Mouse (Mus musculus): ENCODE measurements around the gene Rprd1b.

Gene Rprd1b

DNA sequence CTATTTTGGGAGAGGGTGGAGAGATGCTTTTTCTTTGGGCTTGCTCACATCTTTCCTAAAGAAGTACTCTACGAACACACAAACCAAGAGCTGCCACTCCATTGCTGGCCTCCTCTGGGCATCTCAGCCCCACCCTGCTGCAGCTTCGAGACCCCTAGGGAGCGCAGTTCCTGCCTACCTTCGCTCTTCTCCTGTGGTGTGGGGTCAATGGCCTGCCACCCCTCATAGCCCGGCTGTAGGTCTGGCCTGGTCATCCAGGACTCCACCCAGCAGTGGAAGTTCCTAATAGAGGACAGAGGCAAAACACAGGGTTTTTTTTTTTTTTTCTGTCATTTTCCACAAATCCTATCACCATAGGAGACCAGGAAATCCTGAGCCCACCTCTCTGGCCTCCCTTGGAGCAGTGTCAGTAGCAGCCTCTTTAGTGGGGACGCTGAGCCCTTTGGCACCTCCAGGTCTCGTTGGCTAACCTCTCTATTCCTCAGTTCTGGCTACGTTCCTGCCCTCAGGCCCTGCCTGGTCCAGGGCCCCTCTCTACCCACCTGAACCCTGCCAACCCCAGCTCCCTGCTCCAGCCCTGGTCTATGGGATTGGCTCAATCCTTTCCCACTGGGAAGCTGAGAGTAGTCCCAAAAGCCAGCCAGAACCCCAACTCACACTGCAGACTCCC lies 100.3 kb downstream of the Rprd1b start:
- no peak for DNase-seq

- no peak for DNase-seq
Measured at GRCm38 (mm10) chr2:158129291-158130002, 101.2 kb downstream of the Rprd1b start.

- peak; percentile 78 to 83 for DNase-seq
Measured at GRCm38 (mm10) chr2:158130391-158130986, 102.2 kb downstream of the Rprd1b start.

DNA sequence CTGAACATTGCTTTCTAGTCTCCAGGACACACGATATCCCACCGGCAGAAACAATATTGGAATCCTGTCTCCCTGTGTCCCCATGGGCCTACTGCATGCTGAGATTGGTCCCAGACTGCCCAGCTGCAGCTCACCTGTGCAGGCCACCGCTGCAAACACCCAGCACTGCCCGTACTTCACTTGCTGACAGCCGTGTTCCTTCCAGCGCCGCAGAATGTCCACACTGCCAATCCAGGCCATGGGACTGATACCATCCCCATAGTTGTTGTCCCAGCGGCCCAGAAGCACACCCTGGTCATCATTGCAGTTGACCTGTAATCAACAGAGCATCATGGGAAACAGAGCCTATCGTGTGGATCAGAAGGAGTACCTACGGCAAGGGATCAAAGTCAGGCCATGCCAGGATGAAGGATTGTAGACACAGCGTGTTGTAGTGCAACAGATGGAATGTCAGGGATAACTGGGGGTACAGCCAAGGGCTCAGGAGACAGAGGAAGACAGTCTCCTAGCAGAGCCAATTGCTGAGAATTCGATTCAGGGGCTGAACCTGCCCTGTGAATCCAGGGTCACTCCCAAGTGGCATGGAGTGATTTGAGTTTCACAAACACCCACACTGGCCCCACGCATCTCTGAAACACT lies 103.0 kb downstream of the Rprd1b start:
- DNase-seq, result no peak

DNA sequence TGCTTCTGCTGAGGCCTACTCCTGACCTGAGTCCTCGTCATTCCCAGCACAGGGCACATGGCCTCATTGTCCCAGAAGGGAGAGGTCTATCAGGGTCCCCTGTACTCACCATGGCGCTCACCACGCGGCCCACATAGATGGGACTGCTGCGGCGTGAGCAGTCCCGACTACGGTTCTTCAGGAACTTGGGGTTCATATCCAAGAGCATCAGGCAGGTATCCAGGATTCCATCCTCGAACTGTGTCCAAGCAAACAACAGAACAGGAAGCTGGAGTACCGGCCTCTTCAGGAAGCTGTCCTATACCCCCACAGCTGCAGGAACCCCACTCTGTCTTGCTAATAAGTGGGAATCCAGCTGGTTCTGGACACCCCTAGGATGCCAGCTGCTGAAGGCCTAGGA lies 104.0 kb downstream of the Rprd1b start:
- DNase-seq, result no peak

GRCm38 (mm10) chr2:158133050-158133449 lies 104.8 kb downstream of the Rprd1b start:
- DNase-seq, result peak; percentile 57 to 64

DNA sequence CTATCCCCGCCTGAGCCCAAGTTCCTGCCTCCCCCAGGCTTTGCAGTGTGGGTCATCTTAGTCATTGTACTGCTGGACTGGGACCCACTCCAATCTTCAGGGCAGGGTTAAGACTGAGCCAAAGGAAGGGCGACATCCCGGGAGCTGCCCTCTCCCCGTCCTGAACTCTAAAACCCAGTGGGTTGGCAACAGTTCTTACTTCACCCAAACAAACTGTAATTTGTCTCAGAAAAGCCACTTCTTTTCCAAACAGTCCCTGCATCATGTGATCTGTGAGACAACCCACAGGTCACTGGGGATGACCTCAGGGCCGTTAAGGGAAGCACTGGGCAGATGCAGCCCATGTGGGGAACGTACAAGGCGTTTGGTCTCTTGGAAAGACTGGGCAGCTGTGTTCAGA lies 107.9 kb downstream of the Rprd1b start:
- DNase-seq, result peak; percentile 78 to 83

GRCm38 (mm10) chr2:158137771-158138170 lies 109.5 kb downstream of the Rprd1b start:
- no peak for DNase-seq

DNA sequence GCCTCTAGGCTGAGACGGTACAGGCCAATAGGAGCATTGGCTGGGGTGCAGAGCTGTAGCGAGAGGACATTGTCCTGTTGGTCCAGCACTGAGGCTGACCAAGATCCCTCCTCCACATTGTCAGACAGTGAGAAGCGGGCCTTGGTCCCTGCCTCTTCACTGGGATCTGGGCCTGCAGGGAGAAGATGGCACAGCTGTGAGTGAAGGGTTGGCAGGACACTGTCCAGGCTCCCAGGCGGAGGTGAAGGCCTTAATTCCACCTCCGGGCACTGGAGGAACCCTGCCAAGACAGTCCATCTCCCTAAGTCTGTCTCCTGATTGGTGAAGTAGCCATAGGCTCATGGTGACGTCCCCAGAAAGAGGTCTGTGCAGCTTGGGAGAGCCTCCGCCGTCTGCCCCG lies 110.5 kb downstream of the Rprd1b start:
- DNase-seq, result no peak

- DNase-seq, result peak; percentile 89 to 92
Measured at GRCm38 (mm10) chr2:158139628-158140027, 111.3 kb downstream of the Rprd1b start.

DNA sequence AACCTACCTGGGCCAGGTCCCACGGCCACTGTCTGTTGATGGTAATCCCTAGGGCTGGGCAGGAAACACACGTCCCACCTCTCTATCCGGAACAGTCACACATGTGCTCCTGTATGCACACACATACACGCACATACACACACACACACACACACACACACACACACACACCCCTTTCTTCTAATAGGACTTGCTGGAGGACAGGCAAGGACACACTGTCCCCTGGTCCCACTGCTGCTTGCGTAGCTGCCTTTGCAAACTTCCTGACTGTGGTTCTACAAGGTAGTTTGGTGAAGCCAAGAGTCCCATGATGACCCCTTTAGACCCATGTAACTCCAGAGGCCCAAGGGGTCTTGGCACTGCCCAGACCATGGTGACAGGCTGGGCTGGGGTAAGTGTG lies 112.4 kb downstream of the Rprd1b start:
- DNase-seq, result peak in 1 of 2 experiments; percentile 41

DNA sequence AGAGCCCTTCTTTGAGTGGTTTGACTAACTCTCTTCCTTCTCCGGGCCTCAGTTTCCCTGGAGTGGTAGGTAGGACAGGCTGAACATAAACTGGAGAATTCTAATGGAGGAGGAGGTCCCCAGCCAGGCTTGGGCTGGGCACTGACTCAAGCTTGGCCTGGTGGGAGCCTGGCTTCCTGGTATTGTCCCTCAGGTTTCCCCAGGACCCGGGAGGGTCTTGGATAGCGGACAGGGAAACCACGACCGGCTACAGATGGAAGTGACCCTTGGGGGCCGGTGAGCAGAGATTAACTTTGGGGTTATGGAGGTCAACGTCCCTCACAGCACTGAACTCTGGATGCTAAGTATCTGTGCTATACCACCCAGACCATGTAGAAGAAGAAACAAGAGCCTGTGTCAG lies 113.0 kb downstream of the Rprd1b start:
- peak in 1 of 2 experiments; percentile 42 for DNase-seq

DNA sequence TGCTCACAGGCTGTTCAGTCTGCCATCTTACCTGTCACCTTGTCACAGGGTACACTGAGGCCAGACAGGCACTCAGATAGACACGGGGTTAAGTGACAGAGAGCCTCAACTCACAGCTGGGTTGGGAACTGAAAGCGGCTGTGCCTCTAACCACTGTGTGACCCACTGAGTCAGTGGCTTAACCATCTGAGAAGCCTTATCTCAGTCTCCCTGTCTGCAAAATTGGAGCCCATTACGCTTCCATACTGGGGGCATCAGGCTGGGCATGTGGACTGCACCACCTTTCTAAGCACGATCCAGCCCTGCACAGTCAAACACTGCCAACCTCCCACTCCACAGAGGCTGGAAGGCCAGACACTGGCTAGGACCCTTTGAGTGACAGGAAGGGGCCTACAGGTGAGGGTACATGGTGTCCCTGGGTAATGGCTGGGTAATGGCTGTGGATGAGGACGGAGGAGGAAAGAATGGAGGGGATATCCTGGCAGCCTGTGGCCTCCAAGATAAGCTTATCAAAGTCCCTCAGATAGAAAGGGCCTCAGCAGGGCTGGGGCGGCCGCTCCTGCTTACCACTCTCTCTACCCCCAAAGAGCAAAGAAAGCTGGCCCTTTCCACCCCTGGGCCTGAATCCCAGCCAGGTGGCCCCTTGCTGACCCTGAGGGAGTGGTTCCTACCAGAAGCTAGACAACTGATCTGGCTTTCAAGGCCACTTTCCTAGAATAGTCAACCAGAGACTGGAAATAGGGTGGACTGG lies 113.6 kb downstream of the Rprd1b start:
- DNase-seq, result peak; percentile 60 to 62

GRCm38 (mm10) chr2:158142981-158143380 lies 114.7 kb downstream of the Rprd1b start:
- DNase-seq, result no peak

DNA sequence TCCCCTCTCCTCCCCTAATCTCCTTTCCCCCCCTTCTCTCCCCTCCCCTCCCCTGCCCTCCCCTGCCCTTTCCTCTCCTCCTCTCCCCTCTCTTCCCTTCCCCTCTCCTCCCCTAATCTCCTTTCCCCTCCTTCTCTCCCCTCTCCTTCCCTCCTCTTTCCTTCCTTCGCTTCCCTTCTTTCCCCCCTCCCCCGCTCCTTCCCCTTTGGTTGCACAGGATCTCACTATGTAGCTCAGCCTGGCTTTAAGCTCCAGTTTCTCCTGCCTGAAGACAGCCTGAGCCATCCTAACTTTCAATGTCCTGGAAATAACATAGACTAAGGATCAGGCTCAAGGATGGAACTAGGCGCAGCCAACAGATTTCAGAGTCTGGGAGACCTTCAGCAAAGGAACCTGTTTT lies 115.5 kb downstream of the Rprd1b start:
- no peak for DNase-seq

GRCm38 (mm10) chr2:158144263-158144662 lies 116.0 kb downstream of the Rprd1b start:
- DNase-seq, result no peak

- DNase-seq, result no peak
Measured at GRCm38 (mm10) chr2:158144750-158145527, 116.6 kb downstream of the Rprd1b start.

DNA sequence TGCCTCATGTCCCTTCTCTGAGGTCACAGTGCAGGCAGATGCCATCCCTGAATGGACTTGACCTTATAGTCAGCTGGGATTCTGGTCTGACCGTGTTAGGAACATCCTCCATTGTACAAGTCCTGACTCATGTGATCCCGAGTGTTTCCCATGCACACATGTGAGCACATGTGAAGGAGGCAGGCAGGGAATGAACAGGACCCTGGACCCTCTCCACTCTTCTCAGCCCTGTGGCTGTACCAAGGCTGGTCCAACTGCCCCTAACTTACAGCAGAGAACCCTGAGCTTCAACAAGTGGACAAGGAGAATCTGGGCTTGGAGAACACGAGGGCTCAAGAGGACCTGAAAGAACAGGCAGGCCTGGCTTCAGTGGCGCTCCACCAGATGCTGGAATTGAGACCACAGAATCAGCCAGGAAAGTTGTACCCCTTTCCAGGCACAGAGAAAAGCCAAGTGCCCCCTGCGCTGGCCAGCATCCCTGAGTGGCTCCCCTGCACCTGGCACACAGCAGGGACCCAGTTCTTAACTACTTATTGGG lies 117.3 kb downstream of the Rprd1b start:
- peak; percentile 31 to 39 for DNase-seq

DNA sequence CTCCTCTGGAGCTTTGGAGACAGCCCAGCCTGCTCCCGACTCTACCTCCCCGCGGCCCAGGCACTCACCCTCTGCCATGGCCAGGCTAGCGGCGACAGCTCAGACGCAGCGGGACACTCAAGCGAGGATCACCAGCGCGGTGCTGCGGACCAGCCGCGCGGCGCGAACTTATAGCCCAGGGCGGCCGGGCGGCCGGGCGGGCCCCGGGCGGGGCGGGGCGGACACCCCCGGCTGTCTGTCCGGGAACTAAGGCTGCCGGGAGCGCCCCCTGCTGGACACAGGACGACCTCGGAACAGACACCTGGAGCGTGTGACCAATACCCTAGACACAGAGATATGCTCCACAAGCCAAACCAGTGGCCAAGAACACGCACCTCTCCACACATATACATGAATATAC lies 117.9 kb downstream of the Rprd1b start, which contains the start of gene Tgm2:
Tgm2 (minus strand) TSS at position 214 of the 400 bp plus-strand sequence.
- peak; percentile 91 to 95 for DNase-seq

- DNase-seq, result no peak
Measured at GRCm38 (mm10) chr2:158146971-158147370, 118.7 kb downstream of the Rprd1b start.

- DNase-seq, result no peak
Measured at GRCm38 (mm10) chr2:158151077-158151476, 122.8 kb downstream of the Rprd1b start.

All from lung, adult 18-20 months (tissue).